Mouse (Mus musculus): ENCODE measurements around the gene Kmt5c. TPM values are rescaled to one million over a fixed set of nuclear protein-coding genes. Genes with fewer than 3 reads are reported as not detected.
A peak's percentile ranks its signal among the peaks of the same experiment; 100 is the strongest.

Kmt5c gene
- total RNA-seq, 2 experiments from 2014 or later = 53.2 to 58.9 TPM

DNA sequence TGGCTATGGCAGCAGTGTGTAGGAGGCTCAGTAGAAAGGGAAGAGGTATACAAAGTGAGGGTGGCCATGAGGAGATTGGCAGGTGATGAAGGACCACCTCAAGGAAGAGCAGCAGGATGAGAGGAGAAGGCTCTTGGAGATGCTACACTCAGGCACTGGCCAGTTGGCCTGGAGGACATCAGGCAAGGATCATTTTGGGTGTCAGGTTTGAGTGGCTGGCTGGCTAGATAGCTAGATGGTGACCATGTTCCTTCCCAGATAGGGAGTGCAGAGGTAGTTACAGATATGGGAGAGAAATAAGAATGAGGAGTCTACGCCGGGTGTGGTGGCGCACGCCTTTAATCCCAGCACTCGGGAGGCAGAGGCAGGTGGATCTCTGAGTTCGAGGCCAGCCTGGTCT, 5.0 kb downstream of the Kmt5c start:
- no peak for DNase-seq
- intact Hi-C loops (cut with DNase I) = no loop called here

DNA sequence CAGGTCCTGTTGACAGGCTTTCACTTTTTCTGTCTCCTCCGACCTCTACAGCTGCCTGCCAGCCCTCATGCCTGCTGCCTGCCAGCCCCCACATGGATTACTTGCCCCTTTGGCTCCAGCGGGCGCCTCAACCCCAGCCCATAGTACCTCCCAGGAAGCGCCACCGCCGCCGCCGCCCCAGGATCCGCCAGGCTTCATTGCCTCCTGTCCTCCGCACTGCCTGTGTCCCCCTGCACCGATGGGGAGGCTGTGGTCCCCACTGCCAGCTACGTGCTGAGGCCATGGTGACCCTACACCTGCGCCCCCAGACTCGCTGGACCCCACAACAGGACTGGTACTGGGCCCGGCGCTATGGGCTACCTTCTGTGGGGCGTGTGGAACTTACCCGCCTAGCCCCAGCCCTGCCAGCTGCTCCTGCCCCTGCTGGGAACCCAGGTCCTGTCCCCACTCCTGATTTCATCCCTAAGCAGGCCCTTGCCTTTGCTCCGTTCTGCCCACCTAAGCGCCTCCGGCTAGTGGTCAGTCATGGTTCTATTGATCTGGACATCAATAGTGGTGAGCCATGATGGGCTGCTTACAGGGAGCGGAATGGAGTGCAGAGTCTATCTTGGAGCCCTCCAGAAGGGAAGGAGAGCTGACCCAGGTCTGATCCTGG, 6.5 kb downstream of the Kmt5c start:
- intact Hi-C loops (cut with DNase I) = no loop called here
- DNase-seq = no peak

DNA sequence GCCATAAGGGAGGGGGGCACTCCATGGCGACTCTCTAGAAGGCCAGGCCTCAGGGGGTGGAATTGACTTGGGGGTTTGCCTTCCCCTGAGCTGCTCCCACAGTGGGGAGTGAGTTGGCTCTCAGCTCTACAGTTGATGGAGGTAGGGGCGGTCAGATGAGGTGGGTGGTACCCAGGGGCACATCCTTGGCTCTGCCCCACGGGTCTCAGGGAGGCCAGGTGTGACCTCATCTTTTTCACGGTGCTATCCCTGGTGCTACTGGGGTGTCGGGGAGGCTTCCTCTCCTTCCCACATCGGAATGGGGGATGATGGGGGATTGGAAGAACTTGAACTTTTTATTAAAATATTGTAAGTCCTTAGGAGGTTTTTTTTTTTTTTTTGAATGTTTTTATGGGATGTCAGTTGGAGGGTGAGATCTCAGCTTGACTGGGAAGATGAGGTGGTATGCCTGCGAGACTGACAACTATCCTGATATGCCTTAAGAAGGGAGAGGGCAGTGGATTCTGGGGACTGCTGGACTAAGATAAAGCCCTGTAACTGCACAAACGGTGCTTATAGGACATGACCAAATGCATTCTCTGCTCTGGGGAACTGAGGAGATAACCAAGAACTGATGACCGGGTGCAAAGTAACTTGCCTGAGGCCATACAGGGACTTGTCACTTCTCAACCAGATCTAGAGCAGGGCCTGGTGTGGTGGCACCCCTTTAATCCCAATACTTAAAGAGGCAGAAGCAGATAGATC, 7.4 kb downstream of the Kmt5c start:
- DNase-seq = no peak
- intact Hi-C loops (cut with DNase I) = no loop called here

DNA sequence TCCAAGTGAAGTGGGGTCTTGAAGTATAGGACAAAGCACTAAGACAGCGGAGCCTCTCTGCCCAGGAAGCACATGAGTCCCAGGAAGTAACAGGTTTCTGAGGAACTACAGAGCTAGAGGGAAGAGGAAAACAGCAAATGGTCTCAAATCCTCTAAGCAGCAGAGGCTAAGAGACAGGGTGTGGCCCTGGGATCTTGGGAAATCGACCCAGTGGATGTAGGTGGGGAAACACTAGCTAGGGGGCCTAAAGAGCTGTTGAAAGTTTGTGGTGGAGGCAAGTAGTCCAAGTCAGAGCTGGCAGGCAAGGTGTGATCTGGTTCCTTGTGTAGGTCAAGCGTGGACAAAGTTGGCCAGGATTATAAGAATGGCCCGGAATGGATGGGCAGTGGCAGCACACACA, 8.4 kb downstream of the Kmt5c start:
- DNase-seq = no peak
- intact Hi-C loops (cut with DNase I) = no loop called here

DNA sequence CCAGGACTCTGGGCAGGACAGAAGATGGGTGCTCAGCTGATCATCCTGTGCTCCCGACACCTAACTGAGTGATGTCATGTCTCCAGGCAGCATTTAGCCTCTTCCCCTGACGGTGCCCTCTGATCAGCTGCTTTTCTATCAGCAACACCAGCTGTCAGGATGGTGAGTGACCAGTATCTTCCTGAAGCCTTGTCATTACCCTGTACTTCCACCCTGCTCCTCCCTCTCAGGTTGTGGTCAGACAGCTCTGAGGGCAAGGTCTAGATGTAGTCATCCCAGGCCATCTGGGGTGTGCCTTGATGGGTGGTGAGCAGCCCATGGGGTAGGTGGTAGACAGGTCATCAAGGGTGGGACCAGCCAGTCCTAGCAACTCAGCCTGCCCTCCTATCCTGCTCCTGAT, 9.3 kb downstream of the Kmt5c start:
- no peak for DNase-seq
- intact Hi-C loops (cut with DNase I) = no loop called here

DNA sequence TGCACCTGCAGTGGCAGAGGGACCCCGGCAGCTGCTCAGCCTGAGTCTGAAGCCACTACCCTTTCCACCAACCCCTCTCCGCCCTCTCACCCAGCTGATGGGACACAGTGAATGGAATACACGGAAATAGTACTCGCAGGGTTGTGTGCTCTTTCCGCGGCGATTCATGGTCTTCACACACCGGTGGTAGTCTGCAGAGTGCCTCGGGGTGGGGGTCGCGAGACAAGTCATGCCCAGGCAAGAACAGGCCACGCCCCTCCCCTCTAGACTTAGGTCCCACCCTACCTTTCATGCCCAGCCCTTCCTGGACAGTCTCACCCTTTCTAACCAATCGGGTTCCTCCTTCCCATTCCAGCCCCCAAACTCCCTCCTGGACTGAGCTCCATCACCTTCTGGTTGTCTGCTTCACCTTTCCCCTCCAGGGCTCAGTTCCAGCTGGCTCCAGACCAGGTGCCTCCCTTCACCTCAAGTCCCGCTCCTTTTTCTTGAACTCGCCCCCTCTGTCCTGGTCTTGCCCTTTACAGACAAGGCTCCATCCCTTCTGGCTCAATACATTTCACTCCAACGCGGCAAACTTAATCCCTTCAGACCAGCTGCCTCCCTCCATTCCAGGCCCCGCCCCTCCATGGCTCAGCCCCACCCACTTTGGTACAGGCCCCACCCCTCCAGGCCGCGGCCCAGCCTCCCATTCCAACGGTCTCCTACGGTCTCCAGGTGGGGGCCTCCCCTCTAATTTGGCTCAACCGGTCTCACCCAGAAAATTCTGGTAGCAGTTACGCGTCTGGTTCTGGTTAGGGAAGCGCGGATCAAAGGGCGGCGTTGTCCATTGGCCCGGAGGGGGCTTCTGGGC, 12.3 kb downstream of the Kmt5c start:
- intact Hi-C loops (cut with DNase I) = loop anchor here (5.0 kb wide), 1 partner anchor 35 kb away; the partner anchor contains the start of gene Tmem238
- peak; percentile 47 for DNase-seq

DNA sequence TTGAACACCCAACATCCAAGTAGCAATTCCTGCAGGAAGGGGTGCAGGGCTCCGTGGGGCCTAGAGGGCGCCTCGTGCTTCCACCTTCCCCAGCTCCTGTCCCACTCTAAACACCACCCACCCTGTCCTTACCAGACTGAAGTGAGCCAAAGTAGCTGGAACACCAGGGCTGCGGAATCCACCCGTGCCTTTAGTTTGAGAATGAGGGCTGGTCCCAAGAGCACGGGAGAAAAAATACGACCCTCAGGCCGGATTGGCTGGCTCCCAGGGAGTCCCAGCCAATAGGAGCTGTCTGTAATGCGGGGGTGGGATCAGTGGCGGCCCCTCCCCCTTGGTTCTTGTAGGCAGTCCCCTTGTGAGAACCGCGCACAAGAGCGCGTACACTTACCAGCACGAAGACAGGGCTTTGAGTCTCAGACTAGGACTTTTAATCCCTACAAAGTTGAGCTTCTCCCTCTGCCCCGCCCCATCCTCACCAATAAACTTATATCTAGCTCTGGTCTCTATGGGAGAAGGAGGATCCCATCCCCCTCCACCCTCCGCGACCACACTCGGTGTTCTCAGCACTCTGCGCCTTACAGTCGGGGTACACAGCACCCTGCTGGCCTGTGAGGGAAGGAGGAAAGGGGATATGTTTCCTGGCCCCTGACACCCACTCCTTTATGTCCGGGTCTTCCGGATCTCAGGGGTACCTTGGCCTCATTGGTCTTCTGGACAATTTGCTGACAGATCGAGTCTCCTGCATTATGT, 13.1 kb downstream of the Kmt5c start, which contains the start of gene Cox6b2:
Cox6b2 (minus strand) TSS at position 274 of the 750 bp plus-strand sequence.
- DNase-seq = peak; percentile 89
- intact Hi-C loops (cut with DNase I) = loop anchor here (5.0 kb wide), 1 partner anchor 34 kb away; the partner anchor contains the start of gene Tmem238

DNA sequence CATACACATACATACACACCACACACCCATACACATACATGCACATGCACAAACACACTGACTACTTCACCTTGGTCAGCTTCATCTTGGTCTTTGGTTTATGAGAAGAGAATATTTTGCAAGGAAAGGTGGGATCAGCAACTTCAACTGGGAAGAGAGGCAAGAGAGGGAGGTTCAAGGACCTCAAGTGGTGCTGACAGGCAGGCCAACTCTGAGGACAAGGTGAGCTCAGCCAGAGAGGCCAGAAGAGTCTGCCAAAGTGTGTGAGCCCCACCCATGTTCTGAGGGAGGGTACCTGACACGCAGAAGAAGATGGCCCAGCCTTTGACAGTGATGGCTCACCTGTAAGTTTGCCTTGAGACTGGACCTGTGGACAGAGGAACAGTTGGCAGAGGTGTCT, 19.8 kb downstream of the Kmt5c start:
- DNase-seq = no peak
- intact Hi-C loops (cut with DNase I) = no loop called here

DNA sequence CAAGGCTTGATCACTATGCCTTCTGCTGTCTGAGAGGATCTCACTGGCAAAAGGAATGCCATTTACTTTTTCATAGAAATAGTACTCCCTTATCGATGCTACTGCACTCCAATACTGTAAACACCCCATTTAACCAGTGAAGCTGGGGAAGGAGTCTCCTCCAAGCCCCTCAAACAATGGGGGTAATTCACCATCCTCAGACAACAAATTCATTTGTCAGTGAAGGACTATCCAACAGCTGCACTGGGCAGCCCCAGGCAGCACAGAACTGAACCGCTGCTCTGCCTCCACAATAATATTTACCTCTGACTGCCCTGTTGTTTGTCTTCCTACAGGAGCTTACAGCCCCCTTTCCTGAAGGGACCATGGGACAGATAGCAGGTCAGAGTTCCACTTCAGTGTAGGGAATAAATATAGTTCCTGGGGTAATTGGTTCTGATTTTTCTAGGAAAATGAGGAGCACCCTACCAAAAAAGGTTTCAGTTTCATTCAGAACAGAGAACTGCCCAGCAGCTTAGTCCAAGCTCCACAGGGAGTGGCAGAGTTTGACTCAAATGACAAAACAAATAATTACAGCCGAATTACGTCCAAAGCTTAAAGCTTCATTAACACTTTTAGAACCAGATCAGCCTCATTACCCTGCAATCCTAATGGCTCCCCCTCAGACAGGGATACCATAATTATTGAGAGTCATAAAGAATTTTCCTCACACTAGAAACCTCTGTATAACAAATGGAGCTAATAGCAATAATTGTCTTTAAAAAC, 25.2 kb downstream of the Kmt5c start:
- no peak for DNase-seq
- intact Hi-C loops (cut with DNase I) = no loop called here

DNA sequence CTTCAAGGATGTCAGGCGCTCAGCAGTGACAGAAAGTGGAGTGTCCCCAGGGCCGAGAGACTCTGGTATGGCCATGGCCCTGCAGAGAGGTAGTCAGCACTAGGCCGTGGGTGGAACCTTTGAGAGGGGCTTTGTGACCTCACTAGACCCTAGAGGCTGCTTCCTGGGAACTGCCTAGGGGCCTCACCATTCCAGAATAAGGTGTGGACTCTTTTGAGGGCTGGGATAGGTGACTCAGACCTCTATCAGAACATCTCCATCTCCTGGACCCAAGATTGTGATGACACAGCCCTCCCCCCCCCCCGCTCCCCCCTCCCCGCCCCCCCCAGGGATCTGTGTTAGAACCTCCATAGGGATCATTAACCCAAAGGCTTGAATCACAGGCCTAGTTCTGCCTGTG, 31.3 kb downstream of the Kmt5c start, which contains the start of gene Fam71e2:
Fam71e2 (minus strand) TSS at position 101 of the 400 bp plus-strand sequence.
- no peak for DNase-seq
- intact Hi-C loops (cut with DNase I) = no loop called here

DNA sequence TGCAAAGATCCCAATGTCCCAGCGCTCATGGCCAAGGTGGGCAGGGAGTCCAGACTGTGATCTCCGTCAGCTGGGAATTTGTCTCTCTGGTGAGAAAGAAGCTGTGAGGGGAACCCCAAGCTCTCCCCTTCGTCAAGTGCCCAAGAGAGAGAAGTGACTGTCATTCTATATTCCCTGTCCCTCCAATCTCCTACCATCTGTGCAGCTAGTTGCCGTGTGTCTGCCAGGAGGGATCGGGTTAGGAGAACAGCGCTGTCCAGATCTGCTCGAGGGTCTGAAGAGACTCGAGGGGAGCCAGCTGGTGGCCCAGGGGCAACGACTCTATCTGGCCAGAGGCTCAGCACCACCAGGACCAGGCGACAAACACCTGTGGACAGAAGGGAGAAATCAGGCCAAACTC, 36.2 kb downstream of the Kmt5c start:
- DNase-seq = no peak
- intact Hi-C loops (cut with DNase I) = no loop called here

DNA sequence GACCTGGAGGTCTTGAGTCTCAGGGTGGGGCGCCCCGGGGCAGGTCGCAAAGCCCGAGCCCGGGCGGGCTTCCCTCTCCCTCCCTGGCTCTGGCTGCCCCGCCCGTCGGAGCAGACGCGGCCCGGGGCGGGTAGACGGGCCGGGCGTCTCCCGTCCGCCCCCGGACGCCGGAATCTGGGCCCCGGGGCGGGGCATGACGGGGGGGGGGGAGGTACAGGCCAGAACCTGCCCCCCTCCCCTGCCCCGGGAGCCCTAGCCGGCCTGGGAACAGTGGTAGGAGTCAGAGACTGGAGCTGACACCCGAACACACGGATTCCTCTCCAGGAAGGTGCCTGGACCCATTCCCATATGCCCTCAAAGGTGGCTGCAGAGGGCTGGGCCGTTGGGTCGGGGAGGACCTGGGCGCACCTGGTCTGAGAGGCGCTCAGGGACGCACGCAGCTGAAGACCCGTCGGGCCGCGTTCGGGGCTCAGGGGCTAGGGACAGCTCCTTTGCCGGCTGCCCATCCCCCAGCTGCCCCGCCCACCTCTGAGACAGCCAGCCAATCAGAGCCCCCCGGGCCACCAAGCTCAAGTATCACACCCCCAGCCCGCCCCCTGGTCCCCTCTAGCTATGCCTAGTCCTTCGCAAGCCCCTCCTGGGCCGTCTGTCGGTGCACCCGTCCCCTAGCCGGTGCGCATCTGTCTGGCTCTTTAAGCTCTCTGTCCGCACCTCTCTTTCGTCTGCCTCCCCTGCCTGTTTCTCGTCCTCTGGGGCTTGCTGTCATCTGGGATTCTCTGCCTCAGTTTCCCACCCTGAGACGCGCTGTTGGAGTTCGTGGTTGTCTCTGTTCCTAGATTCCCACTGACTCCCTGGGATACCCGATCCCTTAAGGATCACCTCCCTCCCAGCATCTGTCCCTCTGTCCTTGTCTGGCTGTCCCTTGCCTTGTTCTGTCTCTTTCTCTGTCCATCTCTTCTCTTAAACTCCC, 37.2 kb downstream of the Kmt5c start:
- peak; percentile 76 for DNase-seq
- intact Hi-C loops (cut with DNase I) = no loop called here

DNA sequence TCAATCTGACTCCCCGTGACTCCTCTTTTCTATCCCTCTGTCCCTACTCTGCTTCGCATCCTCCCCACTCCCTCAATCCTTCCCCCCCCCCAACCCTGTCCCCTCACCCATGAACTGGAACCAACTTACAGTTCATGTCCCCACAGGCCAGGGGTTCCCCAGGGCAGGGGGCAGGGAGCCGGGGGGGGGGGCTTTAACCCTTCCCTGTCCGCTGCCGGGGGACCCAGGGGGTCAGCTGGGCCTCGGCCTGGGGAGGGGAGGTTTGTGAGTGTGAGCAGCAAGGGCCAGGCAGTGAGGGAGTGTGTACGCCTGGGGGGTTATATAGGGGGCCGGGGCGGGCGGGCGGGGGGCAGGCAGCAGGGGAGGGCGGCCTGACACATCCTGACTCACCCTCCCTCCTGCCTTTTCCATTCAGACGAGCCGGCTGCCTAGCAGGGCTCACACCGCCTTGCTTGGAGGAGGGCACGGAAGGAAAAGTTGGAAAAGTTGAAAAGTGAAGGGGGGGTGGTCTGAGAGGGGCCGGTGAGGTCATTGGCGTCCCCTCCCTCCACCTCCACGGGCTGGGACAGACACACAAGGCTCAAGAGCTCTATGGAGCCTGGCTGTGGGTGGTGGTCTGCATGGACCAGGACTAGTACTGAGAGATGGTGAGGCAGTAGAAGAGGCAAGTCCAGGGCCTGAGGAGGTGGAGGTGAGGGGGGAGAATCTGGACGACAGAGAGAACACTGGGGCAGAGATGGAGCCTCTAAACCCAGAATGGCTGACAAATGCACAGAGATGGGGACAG, 38.1 kb downstream of the Kmt5c start:
- intact Hi-C loops (cut with DNase I) = no loop called here
- DNase-seq = no peak

DNA sequence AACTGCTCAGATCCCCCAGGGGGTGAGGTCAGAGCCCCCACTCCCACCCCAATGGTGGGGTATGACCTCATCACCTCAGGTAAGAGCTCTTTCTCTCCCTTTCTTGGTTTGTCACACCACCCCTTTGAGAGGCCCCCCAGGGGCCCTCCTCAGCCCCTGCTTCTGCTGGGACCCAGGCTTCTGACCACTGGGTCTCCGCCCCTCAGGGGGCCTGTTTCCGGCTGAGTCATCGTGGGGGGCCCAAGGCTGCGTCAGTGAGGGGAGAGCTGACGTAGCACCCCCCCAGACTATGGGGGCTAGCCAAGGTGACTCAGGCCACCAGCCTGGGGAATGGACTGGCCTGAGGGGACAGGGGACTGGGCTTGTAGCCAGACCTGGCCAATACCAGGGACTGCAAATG, 40.0 kb downstream of the Kmt5c start:
- intact Hi-C loops (cut with DNase I) = no loop called here
- no peak for DNase-seq

DNA sequence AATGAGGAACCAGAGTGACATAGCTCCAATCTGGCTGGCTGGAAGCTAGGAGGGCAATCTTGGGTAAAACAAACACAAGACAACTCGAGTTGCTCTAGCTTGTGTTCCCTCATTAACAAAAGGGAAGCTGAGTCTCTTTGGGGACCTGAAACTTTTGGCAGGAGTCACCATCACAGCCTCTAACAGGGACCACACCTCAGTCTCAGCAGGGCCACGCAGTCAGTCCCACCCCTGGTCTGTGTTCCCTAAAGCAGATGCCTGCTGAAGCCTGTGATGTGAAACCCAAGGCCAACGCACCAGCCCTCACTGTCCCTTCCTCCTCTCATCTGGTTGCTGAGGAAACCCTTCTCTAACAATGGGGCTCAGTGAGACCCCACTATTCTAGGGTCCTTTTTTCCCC, 42.2 kb downstream of the Kmt5c start:
- DNase-seq = no peak
- intact Hi-C loops (cut with DNase I) = no loop called here

DNA sequence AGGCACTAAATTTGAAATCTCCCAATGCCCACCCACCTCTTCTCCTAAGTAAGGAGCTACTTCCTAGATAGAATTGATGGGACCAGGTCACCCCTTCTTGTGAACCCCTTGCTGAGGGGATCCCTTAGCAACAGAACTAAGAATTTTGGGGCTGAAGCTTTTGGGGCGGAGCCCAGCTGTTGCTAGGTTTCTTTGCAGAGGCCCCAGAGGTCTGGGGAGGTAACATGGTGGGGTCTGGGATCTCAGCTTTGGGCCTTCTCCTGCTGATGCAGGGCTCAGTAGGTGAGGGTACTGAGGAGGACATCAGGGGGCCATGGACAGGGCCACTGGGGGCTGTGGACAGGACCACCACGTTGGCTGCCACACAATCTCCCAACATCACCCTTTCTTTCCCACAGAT, 42.8 kb downstream of the Kmt5c start, which contains the start of the genes Il11 and Tmem190:
Il11 (minus strand) TSS at position 101 of the 400 bp plus-strand sequence.
Tmem190 (plus strand) TSS at position 179 of the 400 bp plus-strand sequence.
- intact Hi-C loops (cut with DNase I) = no loop called here
- DNase-seq = no peak

DNA sequence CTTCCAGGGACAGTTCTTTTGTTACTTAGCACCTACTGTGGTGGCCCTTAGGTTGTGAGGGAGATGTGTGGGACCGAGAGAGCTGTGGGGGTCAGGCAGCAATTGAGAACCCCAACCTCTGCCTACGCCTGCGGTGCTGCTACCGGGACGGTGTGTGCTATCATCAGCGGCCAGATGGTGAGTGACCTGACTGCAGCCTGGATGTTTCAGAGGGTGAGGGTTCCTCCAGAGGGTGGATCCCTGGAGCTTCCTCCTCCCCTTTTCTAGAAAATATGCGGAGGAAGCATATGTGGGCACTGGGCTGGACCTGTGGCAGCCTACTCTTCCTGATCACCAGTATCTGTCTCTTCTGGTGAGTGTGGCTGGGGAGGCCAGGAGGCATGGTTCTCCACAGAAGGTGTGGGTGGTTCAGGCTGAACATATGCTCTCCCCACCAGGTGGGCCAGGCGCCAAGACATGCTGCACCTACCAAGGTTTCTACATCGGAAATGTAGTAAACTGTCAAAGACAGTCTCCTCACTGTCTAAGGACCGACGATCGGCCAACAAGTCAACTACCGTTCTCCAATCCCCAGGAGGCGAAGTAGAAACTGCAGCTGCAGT, 43.9 kb downstream of the Kmt5c start:
- DNase-seq = no peak

More for the DNA sequence above, 43.9 kb downstream of the Kmt5c start:
- intact Hi-C loops (cut with DNase I) = no loop called here

All from left cerebral cortex, postnatal 4 days (tissue).